Mouse (Mus musculus): Measurements from ENCODE around the gene Gm27179.
"Not testable (repeated sequence)": the region's sequence is repeated elsewhere in the genome, so short reads cannot be mapped to it uniquely, and the experiment has no call there.

DNA sequence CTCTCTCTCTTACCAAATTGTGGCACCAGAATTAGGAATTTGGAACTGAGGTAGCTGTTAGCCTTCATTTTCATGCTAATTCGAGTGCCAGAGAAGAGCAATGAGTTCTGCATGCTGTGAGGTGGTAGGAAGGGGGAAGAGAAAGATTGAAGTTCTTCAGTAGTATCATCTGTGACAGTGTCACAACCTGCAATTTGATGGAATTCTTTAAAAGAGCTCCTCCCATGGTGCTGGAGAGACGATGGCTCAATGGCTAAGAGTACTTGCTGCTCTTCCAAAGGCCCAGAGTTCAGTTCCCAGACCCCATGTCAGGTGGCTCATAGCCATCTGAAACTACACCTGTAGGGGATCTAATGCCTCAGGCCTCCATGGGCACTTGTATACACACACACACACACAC, at the start of gene Gm27179:
- TF ChIP-seq CTCF (IDR thresholded peaks at IDR 0.05; ENCODE audit: extremely low read depth, insufficient read depth, insufficient read length, insufficient replicate concordance); POLR2A (IDR thresholded peaks at IDR 0.05; ENCODE audit: low read depth, low read length): not testable (repeated sequence)

Measured in spleen, adult 2 months (tissue).